Mouse (Mus musculus): ENCODE results near the gene S100a3. TPM values are rescaled to one million over a fixed set of nuclear protein-coding genes. Genes with fewer than 3 reads are reported as not detected.

The S100a3 gene
- total RNA-seq (2012; rRNA removed): 0.95 and 1.6 TPM in 2 replicates

- Histone ChIP-seq H3K9ac (ENCODE audit: insufficient read depth, low read depth, low read length, poor library complexity, severe bottlenecking) (no peak within 1 kb of the TSS), H3K27ac (ENCODE audit: insufficient read depth, low read depth, low read length, poor library complexity, severe bottlenecking) (no peak within 1 kb of the TSS), H3K9me3 (ENCODE audit: control insufficient read depth, insufficient read depth, low read depth, low read length) (no peaks in the 10 kb centered on the region), H3K4me1 (ENCODE audit: control insufficient read depth in 2 of 2, insufficient read depth in 2 of 2, low read length in 2 of 2, poor library complexity in 1 of 2) (no peaks in the 10 kb centered on the region), H3K4me3 (ENCODE audit: insufficient read depth in 1 of 2, low read depth in 1 of 2, low read length in 2 of 2, poor library complexity in 1 of 2, severe bottlenecking in 1 of 2) (no peak within 1 kb of the TSS), H3K36me3 (ENCODE audit: control insufficient read depth, insufficient read depth, low read length, poor library complexity, severe bottlenecking) (no peaks in the 10 kb centered on the region)
- in situ Hi-C loops (cut with MboI; ENCODE audit: low sequenced_read_pairs in 2 of 2, unreplicated experiment in 2 of 2): no loop called here
- TF ChIP-seq ZNF384 (IDR thresholded peaks at IDR 0.05; ENCODE audit: low read depth, low read length) (no peak), CHD2 (IDR thresholded peaks at IDR 0.05; ENCODE audit: low read depth, low read length) (no peak), ZC3H11A (IDR thresholded peaks at IDR 0.05; ENCODE audit: borderline replicate concordance, low read depth, low read length) (no peak), MAFK (IDR thresholded peaks at IDR 0.05; ENCODE audit: insufficient read depth, low read depth, low read length) (no peak), HCFC1 (IDR thresholded peaks at IDR 0.05; ENCODE audit: borderline replicate concordance, insufficient read depth, low read length) (no peak)
- no peak for DNase-seq (ENCODE audit: low read depth, low spot score)
Measured at GRCm38 (mm10) chr3:90560008-90560628, at the start of gene S100a3. TSS of gene S100a3 (plus strand) at chr3:90560578.

GRCm38 (mm10) chr3:90512276-90512675, 48.1 kb upstream of the S100a3 start:
- in situ Hi-C loops (cut with MboI; ENCODE audit: low sequenced_read_pairs in 2 of 2, unreplicated experiment in 2 of 2): no loop called here
- Histone ChIP-seq H3K36me3 (ENCODE audit: control insufficient read depth, insufficient read depth, low read length, poor library complexity, severe bottlenecking) (peaks cover 4% of the 10 kb centered on the region), H3K4me1 (ENCODE audit: control insufficient read depth in 2 of 2, insufficient read depth in 2 of 2, low read length in 2 of 2, poor library complexity in 1 of 2) (peaks cover 2 to 26% of the 10 kb centered on the region in 2 experiments; a peak in 2 of 4 replicates), H3K9ac (ENCODE audit: insufficient read depth, low read depth, low read length, poor library complexity, severe bottlenecking) (no peak overlapping the region), H3K9me3 (ENCODE audit: control insufficient read depth, insufficient read depth, low read depth, low read length) (no peaks in the 10 kb centered on the region), H3K4me3 (ENCODE audit: insufficient read depth in 1 of 2, low read depth in 1 of 2, low read length in 2 of 2, poor library complexity in 1 of 2, severe bottlenecking in 1 of 2) (no peak overlapping the region), H3K27ac (ENCODE audit: insufficient read depth, low read depth, low read length, poor library complexity, severe bottlenecking) (no peak overlapping the region)
- TF ChIP-seq CHD2 (IDR thresholded peaks at IDR 0.05; ENCODE audit: low read depth, low read length): no peak
- no peak for DNase-seq (ENCODE audit: low read depth, low spot score)

GRCm38 (mm10) chr3:90512948-90513642, 47.3 kb upstream of the S100a3 start:
- Histone ChIP-seq H3K4me1 (ENCODE audit: control insufficient read depth in 2 of 2, insufficient read depth in 2 of 2, low read length in 2 of 2, poor library complexity in 1 of 2) (peaks cover 2 to 25% of the 10 kb centered on the region in 2 experiments; a peak in 2 of 4 replicates), H3K36me3 (ENCODE audit: control insufficient read depth, insufficient read depth, low read length, poor library complexity, severe bottlenecking) (no peaks in the 10 kb centered on the region; the same call in 1 of the 2 replicates), H3K4me3 (ENCODE audit: insufficient read depth in 1 of 2, low read depth in 1 of 2, low read length in 2 of 2, poor library complexity in 1 of 2, severe bottlenecking in 1 of 2) (no peak overlapping the region), H3K27ac (ENCODE audit: insufficient read depth, low read depth, low read length, poor library complexity, severe bottlenecking) (no peak overlapping the region), H3K9ac (ENCODE audit: insufficient read depth, low read depth, low read length, poor library complexity, severe bottlenecking) (no peak overlapping the region), H3K9me3 (ENCODE audit: control insufficient read depth, insufficient read depth, low read depth, low read length) (no peaks in the 10 kb centered on the region)
- in situ Hi-C loops (cut with MboI; ENCODE audit: low sequenced_read_pairs in 2 of 2, unreplicated experiment in 2 of 2): no loop called here
- no peak for TF ChIP-seq ZC3H11A (IDR thresholded peaks at IDR 0.05; ENCODE audit: borderline replicate concordance, low read depth, low read length)
- TF ChIP-seq HCFC1 (IDR thresholded peaks at IDR 0.05; ENCODE audit: borderline replicate concordance, insufficient read depth, low read length): no peak
- TF ChIP-seq CHD2 (IDR thresholded peaks at IDR 0.05; ENCODE audit: low read depth, low read length): no peak
- TF ChIP-seq ZNF384 (IDR thresholded peaks at IDR 0.05; ENCODE audit: low read depth, low read length): no peak
- TF ChIP-seq MAFK (IDR thresholded peaks at IDR 0.05; ENCODE audit: insufficient read depth, low read depth, low read length): no peak
- no peak for DNase-seq (ENCODE audit: low read depth, low spot score)

GRCm38 (mm10) chr3:90513796-90514590, 46.4 kb upstream of the S100a3 start, which contains the start of the genes S100a1 and S100a13:
TSS of gene S100a1 (minus strand) at chr3:90514392.
TSS of gene S100a13 (plus strand) at chr3:90514435.
- Histone ChIP-seq H3K9me3 (ENCODE audit: control insufficient read depth, insufficient read depth, low read depth, low read length) (no peaks in the 10 kb centered on the region), H3K9ac (ENCODE audit: insufficient read depth, low read depth, low read length, poor library complexity, severe bottlenecking) (0 out of 2 replicates have a peak within 1 kb of the TSS, but pooled peaks have one; percentile 21), H3K4me1 (ENCODE audit: control insufficient read depth in 2 of 2, insufficient read depth in 2 of 2, low read length in 2 of 2, poor library complexity in 1 of 2) (peaks cover 2 to 25% of the 10 kb centered on the region in 2 experiments; a peak in 2 of 4 replicates), H3K36me3 (ENCODE audit: control insufficient read depth, insufficient read depth, low read length, poor library complexity, severe bottlenecking) (no peaks in the 10 kb centered on the region; the same call in 1 of the 2 replicates), H3K27ac (ENCODE audit: insufficient read depth, low read depth, low read length, poor library complexity, severe bottlenecking) (no peak within 1 kb of the TSS; the same call in 1 of the 2 replicates), H3K4me3 (ENCODE audit: insufficient read depth in 1 of 2, low read depth in 1 of 2, low read length in 2 of 2, poor library complexity in 1 of 2, severe bottlenecking in 1 of 2) (peak within 1 kb of the TSS; percentile 39 to 44)
- no peak for DNase-seq (ENCODE audit: low read depth, low spot score)
- in situ Hi-C loops (cut with MboI; ENCODE audit: low sequenced_read_pairs in 2 of 2, unreplicated experiment in 2 of 2): no loop called here
- TF ChIP-seq MAFK (IDR thresholded peaks at IDR 0.05; ENCODE audit: insufficient read depth, low read depth, low read length): no peak
- TF ChIP-seq ZNF384 (IDR thresholded peaks at IDR 0.05; ENCODE audit: low read depth, low read length): no peak
- no peak for TF ChIP-seq CHD2 (IDR thresholded peaks at IDR 0.05; ENCODE audit: low read depth, low read length)
- TF ChIP-seq HCFC1 (IDR thresholded peaks at IDR 0.05; ENCODE audit: borderline replicate concordance, insufficient read depth, low read length): no peak
- no peak for TF ChIP-seq ZC3H11A (IDR thresholded peaks at IDR 0.05; ENCODE audit: borderline replicate concordance, low read depth, low read length)
